Mouse (Mus musculus) embryo, embryonic 10.5 days (tissue): Measurements from ENCODE around the gene Nrg3.
A peak's percentile ranks its signal among the peaks of the same experiment; 100 is the strongest.

ENCODE experiments used
- DNase-seq: peaks from one replicate; pipeline ENCODE4 v3.0.0-alpha.2; 2015; ENCODE audit warnings: low spot score

Gene Nrg3

GRCm38 (mm10) chr14:38959367-38959766, 513.5 kb downstream of the Nrg3 start:
- DNase-seq, result no peak

GRCm38 (mm10) chr14:38937481-38937880, 535.4 kb downstream of the Nrg3 start:
- no peak for DNase-seq

GRCm38 (mm10) chr14:38936483-38937054, 536.3 kb downstream of the Nrg3 start:
- no peak for DNase-seq

GRCm38 (mm10) chr14:38923652-38924051, 549.2 kb downstream of the Nrg3 start:
- no peak for DNase-seq

- no peak for DNase-seq
Measured at GRCm38 (mm10) chr14:38920800-38921199, 552.1 kb downstream of the Nrg3 start.

GRCm38 (mm10) chr14:38870591-38870990, 602.3 kb downstream of the Nrg3 start:
- DNase-seq, result no peak

GRCm38 (mm10) chr14:38847566-38847965, 625.3 kb downstream of the Nrg3 start:
- no peak for DNase-seq

GRCm38 (mm10) chr14:38847091-38847490, 625.8 kb downstream of the Nrg3 start:
- DNase-seq, result no peak

GRCm38 (mm10) chr14:38835006-38835405, 637.9 kb downstream of the Nrg3 start:
- no peak for DNase-seq

- DNase-seq, result no peak
Measured at GRCm38 (mm10) chr14:38824891-38825290, 648.0 kb downstream of the Nrg3 start.

- DNase-seq, result no peak
Measured at GRCm38 (mm10) chr14:38797027-38797426, 675.9 kb downstream of the Nrg3 start.

GRCm38 (mm10) chr14:38775291-38776116, 697.4 kb downstream of the Nrg3 start:
- DNase-seq, result no peak

- peak; percentile 23 for DNase-seq
Measured at GRCm38 (mm10) chr14:38774811-38775210, 698.1 kb downstream of the Nrg3 start.

- no peak for DNase-seq
Measured at GRCm38 (mm10) chr14:38730465-38730864, 742.4 kb downstream of the Nrg3 start.

- peak; percentile 13 for DNase-seq
Measured at GRCm38 (mm10) chr14:38703894-38704293, 769.0 kb downstream of the Nrg3 start.

GRCm38 (mm10) chr14:38702596-38703393, 770.1 kb downstream of the Nrg3 start:
- DNase-seq, result no peak

GRCm38 (mm10) chr14:38701413-38701812, 771.5 kb downstream of the Nrg3 start:
- DNase-seq, result no peak

- DNase-seq, result no peak
Measured at GRCm38 (mm10) chr14:38700972-38701371, 771.9 kb downstream of the Nrg3 start.

- DNase-seq, result peak; percentile 2
Measured at GRCm38 (mm10) chr14:38659973-38660372, 812.9 kb downstream of the Nrg3 start.

- no peak for DNase-seq
Measured at GRCm38 (mm10) chr14:38637070-38637469, 835.8 kb downstream of the Nrg3 start.

- DNase-seq, result no peak
Measured at GRCm38 (mm10) chr14:38630114-38630513, 842.8 kb downstream of the Nrg3 start.

- no peak for DNase-seq
Measured at GRCm38 (mm10) chr14:38629671-38630070, 843.2 kb downstream of the Nrg3 start.
